In genomic region chr6:91607613-91608272, GRCm38 (mm10) we compare ENCODE assay signal across 28 mouse cellular contexts.
A peak's percentile ranks its signal among the peaks of the same experiment; 100 is the strongest.
DNase-seq lines count a peak whose midpoint lies in the region; ATAC-seq lines count a peak whose summit lies in the region.
"Had no signal": no experiment of that assay in that cellular context is flagged by ENCODE, and none has a peak within 500 bp of the region (broad histone marks: within the 10 kb centered on the region; RNA-seq: fewer than 3 reads in every experiment).

No protein-coding gene starts in this region.

- H3K4me1 ChIP-seq in embryonic facial prominence, embryonic 14.5 days (ENCODE audit: control insufficient read depth, insufficient read depth, low read length): no peaks in the 10 kb centered on the region
- 0 out of 2 replicates have a peak, but pooled peaks cover 2% of the 10 kb centered on the region for H3K4me1 ChIP-seq in embryonic facial prominence, embryonic 10.5 days
- 0 out of 2 replicates have a peak, but pooled peaks cover 3% of the 10 kb centered on the region for H3K4me1 ChIP-seq in midbrain, embryonic 13.5 days (replicated peaks)
- H3K4me1 ChIP-seq: heart, embryonic 13.5 days; liver, embryonic 13.5 days; neural tube, embryonic 15.5 days had no signal

- no peak overlapping the region for H3K27ac ChIP-seq in embryonic facial prominence, embryonic 14.5 days (replicated peaks; ENCODE audit: low read depth, low read length)
- H3K27ac ChIP-seq in embryonic facial prominence, embryonic 10.5 days (replicated peaks): no peak overlapping the region
- no peak overlapping the region for H3K27ac ChIP-seq in midbrain, embryonic 13.5 days
- H3K27ac ChIP-seq: forebrain, embryonic 10.5 days; heart, adult 2 months; heart, embryonic 13.5 days; hindbrain, embryonic 14.5 days; limb, embryonic 13.5 days; liver, embryonic 13.5 days; midbrain, embryonic 10.5 days; neural tube, embryonic 15.5 days; stomach, postnatal 0 days had no signal

- no peaks in the 10 kb centered on the region for H3K27me3 ChIP-seq in embryonic facial prominence, embryonic 14.5 days (replicated peaks; ENCODE audit: control insufficient read depth, insufficient read depth, low read length)
- no peaks in the 10 kb centered on the region for H3K27me3 ChIP-seq in embryonic facial prominence, embryonic 10.5 days (replicated peaks; ENCODE audit: low read depth, poor library complexity, severe bottlenecking)
- no peaks in the 10 kb centered on the region for H3K27me3 ChIP-seq in midbrain, embryonic 13.5 days
- H3K27me3 ChIP-seq: limb, embryonic 13.5 days; liver, embryonic 13.5 days; neural tube, embryonic 15.5 days had no signal

- peaks cover 1% of the 10 kb centered on the region; the same call in 1 of the 2 replicates for H3K9me3 ChIP-seq in embryonic facial prominence, embryonic 14.5 days (ENCODE audit: control insufficient read depth, low read length)
- H3K9me3 ChIP-seq in embryonic facial prominence, embryonic 10.5 days: no peaks in the 10 kb centered on the region
- no peaks in the 10 kb centered on the region for H3K9me3 ChIP-seq in midbrain, embryonic 13.5 days
- H3K9me3 ChIP-seq: G1E; limb, embryonic 13.5 days; liver, embryonic 13.5 days; midbrain, embryonic 10.5 days; neural tube, embryonic 15.5 days had no signal

- no peak overlapping the region for H3K4me3 ChIP-seq in embryonic facial prominence, embryonic 14.5 days (ENCODE audit: low read depth, low read length)
- H3K4me3 ChIP-seq in embryonic facial prominence, embryonic 10.5 days: no peak overlapping the region
- H3K4me3 ChIP-seq in midbrain, embryonic 13.5 days (replicated peaks): no peak overlapping the region
- H3K4me3 ChIP-seq: forebrain, embryonic 10.5 days; heart, adult 2 months; heart, embryonic 13.5 days; limb, embryonic 13.5 days; liver, embryonic 13.5 days; midbrain, embryonic 10.5 days; neural tube, embryonic 15.5 days had no signal

- peak; percentile 55 for DNase-seq in embryonic facial prominence, embryonic 14.5 days (ENCODE audit: low spot score)
- no peak for DNase-seq in embryonic facial prominence, embryonic 10.5 days (ENCODE audit: low spot score)
- DNase-seq in kidney, postnatal 36 days: peak; percentile 34 to 41
- no peak for DNase-seq in kidney, adult 18-20 months
- peak; percentile 67 for DNase-seq in adrenal gland, postnatal 10 days
- DNase-seq in natural killer cell, adult 2 months (ENCODE audit: low spot score in 2 of 2): no peak
- DNase-seq: cerebellum, adult 9-10 months; forebrain, postnatal 0 days; gastrocnemius, postnatal 25 days; heart, adult 2 months; heart, postnatal 36 days; layer of hippocampus, adult 9-11 months; liver, embryonic 13.5 days; lung, embryonic 14.5 days; right cerebral cortex, postnatal 14 days; thymus, adult 2 months; thymus, postnatal 4 days had no signal

- H3K9ac ChIP-seq in embryonic facial prominence, embryonic 14.5 days (ENCODE audit: low read depth, low read length): no peak overlapping the region
- H3K9ac ChIP-seq in midbrain, embryonic 13.5 days (replicated peaks): no peak overlapping the region
- H3K9ac ChIP-seq: forebrain, postnatal 0 days; heart, embryonic 13.5 days; hindbrain, embryonic 14.5 days; limb, embryonic 13.5 days; liver, embryonic 13.5 days; lung, embryonic 14.5 days; neural tube, embryonic 15.5 days had no signal

- H3K36me3 ChIP-seq in embryonic facial prominence, embryonic 14.5 days (ENCODE audit: control insufficient read depth, insufficient read depth, low read length): no peaks in the 10 kb centered on the region
- no peaks in the 10 kb centered on the region for H3K36me3 ChIP-seq in embryonic facial prominence, embryonic 10.5 days (replicated peaks)
- H3K36me3 ChIP-seq in midbrain, embryonic 13.5 days: no peaks in the 10 kb centered on the region
- H3K36me3 ChIP-seq: forebrain, embryonic 10.5 days; G1E; heart, embryonic 13.5 days; limb, embryonic 13.5 days; liver, embryonic 13.5 days; midbrain, embryonic 10.5 days; neural tube, embryonic 15.5 days had no signal

- 77% methylated on average over 12 of the region's 12 CpGs for WGBS in embryonic facial prominence, embryonic 14.5 days
- whole genome bisulfite sequencing in embryonic facial prominence, embryonic 10.5 days: 88% methylated on average over 12 of the region's 12 CpGs
- whole genome bisulfite sequencing in midbrain, embryonic 13.5 days: 83% methylated on average over 12 of the region's 12 CpGs

- ATAC-seq in embryonic facial prominence, embryonic 14.5 days (ENCODE audit: low read depth): peak; percentile 37; the same call in 1 of the 2 replicates
- ATAC-seq in granulocyte monocyte progenitor cell, adult 5-6 weeks (replicated peaks; ENCODE audit: poor library complexity, severe bottlenecking): peak; percentile 68
- ATAC-seq in midbrain, embryonic 13.5 days: no peak
- ATAC-seq: forebrain, postnatal 0 days; inflammation-experienced regulatory T-cells, adult 6 months had no signal

- no peak overlapping the region for H3K4me2 ChIP-seq in embryonic facial prominence, embryonic 14.5 days (ENCODE audit: low read depth, low read length)
- H3K4me2 ChIP-seq in midbrain, embryonic 13.5 days (replicated peaks): no peak overlapping the region
- H3K4me2 ChIP-seq: heart, embryonic 13.5 days; hindbrain, embryonic 14.5 days; limb, embryonic 13.5 days; liver, embryonic 13.5 days; lung, embryonic 14.5 days; neural tube, embryonic 15.5 days had no signal

Comparison
In these comparisons a context has a peak if more than half of its experiments do, and no peak if none do; other contexts are left out.
1. DNase-seq: peak in embryonic facial prominence, embryonic 14.5 days (single experiment), kidney, postnatal 36 days (2 of 2) and adrenal gland, postnatal 10 days (single experiment); none in embryonic facial prominence, embryonic 10.5 days (single experiment), kidney, adult 18-20 months (single experiment) and natural killer cell, adult 2 months (0 of 2).